Mouse (Mus musculus) mature B cell (primary cell): Measurements from ENCODE around the gene Fkbp15.

Experiments used
- in situ Hi-C: fragments of 300-500 bp; cut with MboI; formaldehyde crosslinking; loops from 2 replicates; pipeline ENCODE4 v1.14.3; 2019

The Fkbp15 gene

DNA sequence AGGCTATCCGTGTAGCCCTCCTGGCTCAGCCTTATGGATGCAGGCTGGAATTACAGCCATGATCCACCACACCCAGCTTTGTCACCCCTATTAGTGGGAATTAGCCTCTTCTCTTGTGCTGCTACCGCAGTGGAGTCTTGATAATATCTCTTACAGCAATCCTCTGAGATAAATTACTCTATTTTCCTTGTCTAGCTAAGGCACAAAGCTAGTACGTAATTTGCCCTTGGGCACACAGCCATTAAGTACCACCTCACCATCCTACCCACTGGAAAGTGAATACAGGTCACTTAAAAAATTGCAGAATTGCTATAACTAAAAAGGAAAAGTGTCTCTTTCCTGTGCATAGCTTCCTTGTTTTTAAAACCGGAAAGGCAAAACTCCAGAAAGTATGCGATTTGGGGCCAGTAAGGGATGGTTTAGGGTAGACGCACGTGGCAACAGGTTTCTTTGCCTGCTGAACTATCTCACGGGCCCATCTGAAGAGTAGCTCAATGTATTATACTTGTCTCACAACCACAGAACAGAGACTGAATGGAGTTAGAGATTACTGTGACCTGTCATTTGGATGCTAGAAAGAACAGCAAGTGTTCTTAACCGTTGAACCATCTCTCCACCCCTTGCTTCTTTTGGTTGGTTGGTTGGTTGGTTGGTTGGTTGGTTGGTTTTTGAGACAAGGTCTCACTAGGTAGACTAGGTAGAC lies 12.6 kb upstream of the Fkbp15 start:
- in situ Hi-C loops: no loop called here

DNA sequence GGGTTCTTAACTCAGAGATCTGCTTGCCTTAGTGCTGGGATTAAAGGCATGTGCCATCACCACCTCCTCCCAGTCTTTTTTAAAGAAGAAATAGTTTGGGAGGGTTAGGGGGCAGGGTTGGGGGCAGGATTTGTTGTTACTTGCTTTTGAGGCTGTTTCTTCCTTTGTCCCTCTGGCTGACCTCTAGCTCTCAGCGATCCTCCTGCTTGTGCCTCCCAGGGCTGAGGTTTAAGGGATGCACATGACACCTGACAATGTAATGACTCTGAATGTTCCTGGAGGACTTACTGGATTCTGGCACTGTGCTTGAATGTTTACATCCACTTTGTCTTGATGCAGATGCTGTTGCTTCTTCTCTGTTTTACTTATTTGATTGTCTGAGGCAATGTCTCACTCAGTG lies 12.1 kb upstream of the Fkbp15 start:
- in situ Hi-C loops: no loop called here

DNA sequence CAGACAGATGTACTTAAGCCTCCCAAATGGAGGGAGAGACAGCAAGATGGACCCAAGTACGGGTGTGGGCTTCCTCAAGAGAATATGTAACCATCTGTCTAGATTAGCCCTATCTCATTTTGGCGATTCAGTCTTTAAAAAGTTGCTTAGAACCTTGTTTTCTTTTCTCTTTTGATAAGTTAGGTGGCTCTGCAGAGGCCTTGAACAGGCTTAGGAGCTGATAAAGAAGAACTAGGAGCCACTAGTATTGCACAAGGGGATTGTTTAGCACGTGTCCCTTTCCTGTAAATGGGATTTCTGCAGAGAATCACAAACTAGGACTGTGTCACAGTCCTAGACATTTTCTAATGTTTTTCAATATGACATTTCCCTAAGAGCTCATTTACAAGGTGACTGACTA lies 8.7 kb upstream of the Fkbp15 start:
- in situ Hi-C loops: no loop called here

DNA sequence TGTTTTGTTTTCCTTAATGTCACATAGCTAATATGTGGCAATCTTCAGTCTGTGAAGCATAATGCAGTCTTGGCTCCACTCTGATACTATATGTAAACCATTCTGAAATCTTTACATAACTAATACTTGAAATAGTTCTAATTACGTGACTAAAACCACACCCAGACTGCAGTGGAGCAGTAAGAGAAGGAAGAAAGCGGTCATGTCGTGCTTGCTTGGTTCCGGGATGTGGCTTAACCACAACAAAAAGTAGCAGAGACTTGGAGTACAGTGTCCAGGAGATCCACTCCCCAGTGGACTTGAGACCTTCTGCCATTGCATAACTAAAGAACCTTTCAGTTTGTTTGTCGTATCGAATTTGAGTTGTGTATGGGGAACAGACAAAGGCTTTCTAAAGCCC lies 7.2 kb upstream of the Fkbp15 start:
- in situ Hi-C loops: no loop called here

DNA sequence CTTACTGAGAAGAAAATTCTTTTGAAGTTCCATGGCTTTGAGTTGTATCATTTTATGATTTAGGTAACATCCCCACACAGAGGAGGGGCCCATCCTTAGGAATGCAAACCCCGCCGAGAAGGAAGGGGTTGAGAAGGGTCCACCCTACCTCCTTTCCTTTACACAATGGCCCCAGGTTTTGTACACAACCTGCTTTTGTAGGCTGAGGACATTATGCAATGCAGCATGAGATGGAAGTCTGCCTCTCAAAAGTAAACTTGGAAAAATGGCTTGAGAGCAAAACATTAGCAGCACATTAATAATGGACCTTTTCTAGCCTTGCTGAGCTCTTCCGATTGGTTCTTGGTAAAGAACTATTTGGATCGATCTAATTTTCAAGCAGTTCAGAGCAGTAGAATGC lies 5.9 kb upstream of the Fkbp15 start:
- in situ Hi-C loops: no loop called here

DNA sequence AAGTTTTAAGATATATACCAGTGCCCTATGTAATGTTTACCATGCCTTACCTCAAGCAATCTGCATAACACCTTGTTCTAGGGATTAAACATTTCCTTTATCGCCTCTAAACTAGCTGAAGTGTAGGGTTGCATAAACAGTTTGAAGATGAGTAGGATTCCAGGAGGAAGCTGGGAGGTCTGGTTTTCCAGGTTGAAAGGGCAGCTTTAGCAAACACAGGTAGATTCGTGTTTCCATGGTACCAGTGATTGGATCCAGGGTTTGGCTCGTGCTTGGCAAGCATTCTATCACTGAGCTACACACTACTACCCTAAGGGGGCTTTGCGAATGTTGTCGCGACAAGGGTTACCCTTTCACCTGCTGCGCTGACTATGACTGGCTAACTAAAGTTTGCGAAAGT lies 4.0 kb upstream of the Fkbp15 start:
- in situ Hi-C loops: no loop called here

DNA sequence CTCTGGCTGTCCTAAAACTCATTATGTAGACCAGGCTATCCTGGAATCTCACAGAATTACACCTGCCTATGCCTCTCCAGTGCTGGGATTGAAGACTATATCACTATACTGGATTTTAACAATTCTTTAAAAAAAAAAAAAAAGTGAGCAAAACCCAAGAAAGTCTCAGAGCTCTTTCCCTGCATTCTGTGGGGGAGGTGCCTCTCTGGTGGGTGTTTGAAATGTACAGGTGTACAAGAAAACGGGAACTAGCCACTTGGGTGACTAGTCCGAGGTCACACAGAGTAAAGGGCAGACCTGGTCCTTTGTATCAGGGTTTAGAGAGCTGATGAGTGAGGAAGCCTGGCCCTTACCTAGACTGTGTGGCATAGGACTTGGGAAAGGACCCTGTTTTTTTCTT lies 2.1 kb upstream of the Fkbp15 start:
- in situ Hi-C loops: no loop called here

DNA sequence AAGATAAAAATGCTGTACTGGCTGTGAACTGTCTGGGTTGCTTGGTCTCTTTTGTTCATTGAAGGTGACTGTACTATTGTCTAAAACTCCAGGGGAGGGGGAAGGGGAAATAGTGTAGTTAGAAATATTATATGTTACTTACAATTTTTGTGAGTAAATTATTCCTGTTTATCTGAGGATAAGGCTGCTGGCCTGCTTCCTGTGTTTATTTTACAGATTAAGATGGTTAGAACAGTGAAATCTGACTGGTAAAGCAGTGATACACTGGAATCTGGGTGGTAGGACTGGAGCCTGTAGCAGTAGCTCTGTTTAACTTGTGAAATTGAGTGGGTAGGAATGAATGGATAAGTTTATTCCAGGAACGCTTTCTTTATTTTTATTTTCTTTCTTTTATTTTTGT lies 1.6 kb upstream of the Fkbp15 start:
- in situ Hi-C loops: no loop called here

DNA sequence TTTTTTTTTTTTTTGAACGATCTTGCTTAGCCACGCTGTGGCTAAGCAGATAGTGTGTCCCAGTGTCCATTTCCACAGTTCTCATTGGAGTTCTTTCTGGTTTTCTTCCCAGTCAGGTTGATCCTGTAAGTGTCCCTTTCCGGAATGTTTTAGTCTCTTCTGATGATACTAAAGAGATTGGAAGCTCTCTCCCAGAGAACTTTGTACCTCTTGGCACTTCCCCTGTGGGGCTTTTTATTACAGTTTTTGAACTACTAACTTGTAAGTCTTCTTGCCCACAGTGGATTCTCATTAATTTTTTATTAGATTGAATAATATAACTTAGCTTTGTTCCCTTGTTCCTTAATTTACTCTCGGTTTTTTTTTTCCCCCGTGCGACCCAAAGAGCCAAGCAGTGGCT lies 1.2 kb upstream of the Fkbp15 start:
- in situ Hi-C loops: no loop called here

DNA sequence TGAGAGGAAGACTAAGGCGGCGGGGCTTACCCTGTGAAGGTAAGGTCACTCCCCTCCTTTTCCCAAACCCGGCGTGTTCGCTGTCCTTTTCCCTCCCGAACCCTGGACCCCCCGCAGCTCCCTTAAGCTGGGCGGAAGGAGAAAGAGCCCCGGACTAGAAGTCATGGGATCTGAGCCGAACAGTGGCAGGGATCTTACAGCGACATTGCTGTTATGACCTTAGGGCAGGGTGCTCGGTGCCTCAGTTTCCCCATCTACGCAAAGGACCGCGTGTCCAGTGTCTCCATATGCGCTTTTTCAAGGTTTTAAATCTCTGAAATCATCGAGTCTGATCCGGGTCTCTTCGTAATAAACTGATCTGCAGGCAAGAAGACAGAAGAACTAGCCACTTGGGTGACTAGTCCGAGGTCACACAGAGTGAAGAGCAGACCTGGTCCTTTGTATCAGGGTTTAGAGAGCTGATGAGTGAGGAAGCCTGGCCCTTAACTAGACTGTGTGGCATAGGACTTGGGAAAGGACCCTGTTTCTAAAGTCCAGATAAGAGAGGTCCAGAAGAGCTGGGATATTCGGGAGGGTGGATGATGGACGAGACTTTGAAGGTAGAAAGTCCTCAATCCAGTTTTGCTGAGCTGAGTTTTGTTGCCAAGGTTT lies 582 bp upstream of the Fkbp15 start:
- in situ Hi-C loops: no loop called here

DNA sequence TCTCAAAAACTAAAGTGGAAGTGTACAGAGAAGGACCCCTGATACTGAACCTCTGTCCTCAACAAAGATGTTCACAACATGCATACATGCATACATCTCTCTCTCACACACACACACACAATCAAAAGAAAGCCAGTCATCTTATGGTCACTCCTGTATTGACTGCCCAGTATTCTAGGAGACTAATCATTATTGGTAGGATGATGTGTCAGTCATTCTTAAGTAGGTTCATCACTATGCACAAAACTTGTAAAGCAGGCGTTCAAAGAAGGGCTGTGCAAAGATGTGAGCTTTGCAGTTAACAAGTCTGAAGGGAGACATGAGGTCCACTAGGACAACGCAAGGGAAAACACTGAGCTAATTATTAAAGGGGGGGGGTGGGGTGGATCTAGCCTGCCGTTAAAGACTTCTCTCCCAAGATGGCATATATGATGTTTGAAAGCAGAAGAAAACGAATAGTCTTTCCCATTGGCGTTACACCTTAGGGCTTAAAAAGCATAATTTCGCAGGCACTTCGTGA lies 1.0 kb downstream of the Fkbp15 start:
- in situ Hi-C loops: no loop called here

DNA sequence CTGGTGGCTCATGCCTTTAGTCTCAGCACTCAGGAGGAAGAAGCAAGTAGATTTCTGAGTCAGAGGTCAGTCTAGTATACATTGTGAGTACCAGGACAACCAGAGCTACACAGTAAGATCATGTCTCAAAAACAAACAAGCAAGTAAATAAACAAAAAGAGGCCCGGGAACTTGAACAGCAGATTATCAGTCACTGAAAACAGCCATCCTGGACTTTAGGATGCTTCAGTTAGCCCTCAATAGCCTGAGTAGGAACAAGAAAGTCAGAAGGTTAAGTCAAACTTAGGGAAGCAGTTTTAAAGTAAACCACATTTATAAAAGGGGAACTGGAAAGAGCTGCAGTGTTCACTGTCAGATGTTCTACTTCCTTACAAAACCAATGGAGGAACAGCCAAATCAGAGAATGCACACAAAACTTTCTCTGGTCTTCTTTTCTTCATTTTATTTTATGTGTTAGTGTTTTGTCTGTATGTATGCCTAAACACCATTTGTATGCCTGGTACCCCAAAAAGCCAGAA lies 2.7 kb downstream of the Fkbp15 start:
- in situ Hi-C loops: no loop called here

DNA sequence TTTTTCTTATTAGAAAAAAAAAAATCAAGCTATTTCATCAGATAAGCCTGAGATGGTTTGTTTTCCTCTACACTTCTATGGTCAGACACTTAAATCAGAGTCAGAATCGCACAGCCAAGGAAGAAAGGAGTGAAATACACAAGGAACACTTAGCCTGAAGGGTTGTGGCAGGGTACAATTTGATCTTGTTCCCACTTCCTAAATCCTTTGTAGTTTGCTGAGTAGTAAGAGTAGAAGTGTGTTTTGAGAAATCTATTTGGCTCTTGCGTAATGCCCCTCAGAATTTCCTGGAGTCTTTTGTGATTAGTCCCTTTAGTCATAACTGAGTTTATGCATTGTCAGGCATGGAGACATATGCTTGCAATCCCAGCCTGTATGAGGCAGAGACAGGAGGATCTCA lies 11.0 kb downstream of the Fkbp15 start:
- in situ Hi-C loops: no loop called here

DNA sequence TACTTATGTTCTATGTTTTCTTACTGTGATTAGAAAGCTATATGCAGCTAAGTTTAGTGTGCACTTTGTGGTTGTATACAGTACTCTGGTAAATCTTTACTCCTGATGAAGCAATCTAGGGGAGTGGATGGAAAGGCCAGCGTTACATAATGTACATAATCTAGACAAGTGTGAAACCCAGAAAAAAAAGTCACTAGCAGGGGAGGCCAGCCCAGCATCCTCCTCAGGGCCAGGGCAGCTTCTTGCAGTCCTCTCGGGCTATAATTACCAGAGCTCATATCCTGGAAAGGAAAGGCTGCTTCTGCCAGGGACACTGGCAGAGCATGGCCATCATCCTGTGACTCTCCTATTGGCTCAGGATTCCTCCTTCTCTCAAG lies 12.0 kb downstream of the Fkbp15 start:
- in situ Hi-C loops: no loop called here

DNA sequence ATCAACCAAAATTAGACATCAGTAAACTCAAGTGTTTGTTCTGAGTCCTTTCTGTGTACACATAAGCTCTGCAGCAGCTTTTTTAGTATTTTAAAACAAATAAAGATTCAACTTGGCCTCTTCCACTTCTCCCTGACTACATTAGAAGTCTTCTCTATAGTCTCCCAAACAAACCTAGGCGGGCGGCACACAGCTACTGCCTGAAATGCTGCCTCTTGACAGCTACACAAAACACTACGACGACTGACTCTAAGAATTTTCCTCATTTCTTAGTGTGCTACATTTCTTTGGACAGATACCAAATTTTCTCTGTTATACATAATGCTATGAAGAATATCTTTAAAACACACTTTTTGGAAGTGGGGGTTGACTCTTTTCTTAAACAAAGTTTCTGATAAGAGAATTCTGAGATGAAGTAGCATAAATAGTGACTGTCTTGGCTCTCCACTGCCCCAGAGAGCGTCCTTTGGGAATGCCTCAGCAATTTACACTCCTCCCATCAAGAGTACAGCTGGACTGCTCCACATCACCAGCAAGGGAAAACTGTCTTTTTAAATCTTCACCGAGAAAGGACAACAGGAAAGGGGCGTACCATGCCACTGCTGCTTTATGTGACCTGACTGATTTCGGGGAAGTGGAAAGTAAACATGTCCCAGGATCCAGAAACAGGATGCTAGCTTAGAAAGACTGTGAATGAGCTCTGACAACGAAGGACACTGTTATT lies 12.6 kb downstream of the Fkbp15 start:
- in situ Hi-C loops: no loop called here

DNA sequence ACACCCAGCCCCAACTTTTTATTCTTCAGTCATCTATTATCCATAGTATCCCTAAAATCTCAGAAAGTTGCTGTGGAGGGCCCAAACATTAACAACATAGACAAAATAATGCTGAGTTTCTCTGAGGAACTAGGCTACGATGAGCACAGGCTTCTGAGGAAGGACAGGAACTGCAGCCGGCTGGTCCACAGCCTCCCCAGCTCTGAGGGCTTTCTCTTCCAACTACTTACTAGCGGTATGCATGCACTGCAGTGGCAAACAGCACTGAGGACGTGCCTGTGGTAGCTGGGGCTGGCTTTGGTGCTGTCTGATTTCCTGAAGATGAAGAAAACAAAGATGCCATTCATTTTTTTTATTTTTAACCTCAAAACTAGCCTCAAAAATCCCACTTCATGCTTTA lies 14.5 kb downstream of the Fkbp15 start:
- in situ Hi-C loops: no loop called here

DNA sequence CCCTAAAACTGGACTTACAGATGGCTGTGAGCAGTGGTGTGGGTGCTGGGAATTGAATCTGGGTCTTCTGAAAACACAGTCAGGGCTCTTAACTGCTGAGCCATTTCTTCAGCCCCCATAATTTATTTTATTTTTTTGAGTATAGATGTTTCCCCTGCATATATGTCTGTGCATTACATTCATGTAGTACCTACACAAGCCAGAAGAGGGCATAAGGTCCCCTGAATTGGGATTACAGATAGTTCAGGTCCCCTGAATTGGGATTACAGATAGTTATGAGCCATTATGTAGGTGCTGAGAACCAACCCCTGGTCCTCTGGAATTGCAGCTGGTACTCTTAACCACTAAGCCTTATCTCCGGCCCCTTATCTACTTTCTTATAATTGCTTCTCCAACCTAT lies 16.3 kb downstream of the Fkbp15 start:
- in situ Hi-C loops: no loop called here

DNA sequence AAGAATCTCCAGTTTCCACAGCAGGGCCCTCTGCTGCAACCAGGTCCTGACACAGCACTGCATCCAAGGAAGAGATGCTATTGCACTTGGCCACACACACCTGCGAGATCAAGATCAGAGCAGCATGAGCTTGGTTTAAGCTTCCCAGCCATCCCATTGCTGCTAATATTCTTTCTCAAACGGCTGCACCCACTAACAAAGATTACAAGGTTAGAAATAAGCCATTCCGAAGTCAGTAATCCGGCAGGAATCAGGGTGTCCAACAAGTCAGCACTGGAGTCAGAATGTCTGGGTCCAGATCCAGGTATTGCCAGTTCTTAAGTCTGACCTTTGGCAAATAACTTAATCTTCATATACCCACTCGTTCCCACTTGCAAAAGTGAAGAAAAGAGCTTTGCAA lies 21.8 kb downstream of the Fkbp15 start:
- in situ Hi-C loops: no loop called here

DNA sequence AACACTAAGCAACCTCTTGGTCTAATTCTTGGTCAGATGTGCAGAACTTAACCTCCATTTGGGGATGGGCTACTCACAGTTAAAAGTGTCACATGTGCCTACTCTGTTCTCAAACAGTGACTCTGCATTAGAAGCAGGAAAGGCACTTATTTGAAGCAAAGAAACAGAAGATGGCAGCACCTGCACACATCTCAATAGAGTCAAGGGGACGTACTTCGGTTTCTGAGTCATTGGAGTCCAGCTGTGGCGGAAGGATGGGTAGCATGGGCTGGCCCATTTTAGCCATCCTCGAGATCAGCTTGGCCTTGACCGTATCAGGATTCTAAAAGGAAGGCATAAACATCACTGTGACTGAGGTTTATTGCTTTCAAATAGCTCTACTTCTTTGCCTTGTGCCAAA lies 28.4 kb downstream of the Fkbp15 start:
- in situ Hi-C loops: no loop called here

DNA sequence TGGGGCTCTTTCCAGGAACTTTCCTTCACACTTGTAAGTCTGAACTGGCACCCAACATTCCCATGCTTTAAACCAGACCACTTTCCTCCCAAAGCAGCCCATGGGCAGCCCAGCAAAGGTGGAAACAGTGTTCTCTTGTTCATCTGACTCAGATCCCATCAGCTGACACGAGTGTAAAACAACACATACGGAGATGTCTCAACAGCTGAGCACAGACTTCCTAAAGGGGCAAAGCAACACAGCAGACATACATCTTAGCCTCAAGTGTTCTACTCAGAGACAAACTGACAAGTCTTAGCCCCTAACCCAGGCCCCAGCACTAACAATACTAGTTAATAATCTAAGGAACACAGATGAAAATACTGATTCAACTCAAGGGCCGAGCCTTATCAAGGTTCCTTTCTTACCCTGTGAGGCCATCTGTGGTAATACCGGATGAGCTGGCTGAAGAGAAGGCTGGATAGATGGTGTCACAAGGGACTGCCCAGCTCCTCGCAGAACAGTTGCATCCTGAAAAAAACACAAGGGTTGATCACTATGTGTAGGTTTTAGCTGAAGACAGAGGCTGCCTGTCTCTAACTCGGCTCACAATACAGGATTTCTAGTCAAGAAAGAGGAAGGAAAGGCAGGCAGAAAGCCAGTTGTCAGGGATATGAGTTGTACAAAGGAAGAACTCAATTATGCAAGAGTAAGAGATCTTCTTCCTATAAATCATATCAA lies 31.2 kb downstream of the Fkbp15 start:
- in situ Hi-C loops: no loop called here

DNA sequence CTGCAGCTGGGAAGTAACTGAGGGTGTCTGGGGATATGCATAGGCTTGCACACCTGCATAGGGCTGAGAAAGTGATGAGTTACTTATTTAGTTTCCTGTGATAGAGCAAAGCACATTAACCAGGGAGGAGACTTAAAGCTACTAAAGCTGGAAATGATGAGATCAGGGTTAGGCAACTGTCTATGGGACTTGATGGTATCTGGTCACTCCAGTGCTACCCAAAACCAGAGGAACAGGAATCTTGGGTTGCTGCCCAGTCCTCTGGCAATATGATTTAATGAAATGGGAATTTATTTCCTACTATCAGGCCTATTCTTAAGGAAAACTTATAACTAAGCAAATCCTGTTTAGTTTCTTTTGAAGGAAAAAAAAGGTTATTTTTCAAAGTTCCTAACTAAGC lies 34.2 kb downstream of the Fkbp15 start:
- in situ Hi-C loops: no loop called here

DNA sequence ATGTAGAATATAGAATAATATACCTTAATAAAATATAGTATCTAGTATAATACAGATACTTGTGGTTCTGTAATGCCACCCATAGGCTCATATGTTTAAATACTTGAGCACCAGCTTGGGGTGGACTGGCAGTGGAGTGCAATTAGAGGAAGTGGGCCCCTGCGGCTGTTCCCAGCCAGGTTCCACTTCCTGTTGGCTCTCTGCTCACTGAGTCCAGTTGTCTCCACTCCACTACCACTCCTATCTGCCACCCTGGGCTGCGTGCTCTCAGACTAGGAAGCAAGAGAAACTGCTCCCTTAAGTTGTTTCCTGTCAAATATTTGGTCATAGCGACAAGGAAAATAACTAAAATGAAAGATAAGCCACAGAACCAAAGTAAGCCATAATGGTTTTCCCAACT lies 37.7 kb downstream of the Fkbp15 start:
- in situ Hi-C loops: no loop called here
